Mouse (Mus musculus): Measurements from ENCODE around the gene Opcml. TPM values are rescaled to one million over a fixed set of nuclear protein-coding genes. Genes with fewer than 3 reads are reported as not detected.

Gene Opcml
- polyA plus RNA-seq, 1 experiment, result 43.6 TPM

GRCm38 (mm10) chr9:28432159-28432558 lies 641.6 kb downstream of the Opcml start:
- Histone ChIP-seq H3K27me3 (ENCODE audit: control insufficient read depth, insufficient read depth, low read length) (no peaks in the 10 kb centered on the region), H3K4me3 (replicated peaks; ENCODE audit: insufficient read depth, low read depth, low read length) (no peak overlapping the region), H3K27ac (ENCODE audit: insufficient read depth, low read length) (no peak overlapping the region), H3K4me1 (ENCODE audit: control insufficient read depth, insufficient read depth, low read length) (no peaks in the 10 kb centered on the region; the same call in 1 of the 2 replicates)
- no peak for DNase-seq
- 64% methylated on average over 8 of the region's 8 CpGs for WGBS
- no peak for TF ChIP-seq CTCF (IDR thresholded peaks at IDR 0.05; ENCODE audit: borderline replicate concordance, insufficient read depth, low read depth, low read length)
- TF ChIP-seq POLR2A (IDR thresholded peaks at IDR 0.05; ENCODE audit: borderline replicate concordance, insufficient read depth, low read length), result no peak

- Histone ChIP-seq H3K27me3 (ENCODE audit: control insufficient read depth, insufficient read depth, low read length) (no peaks in the 10 kb centered on the region), H3K4me1 (ENCODE audit: control insufficient read depth, insufficient read depth, low read length) (peaks cover 18% of the 10 kb centered on the region), H3K4me3 (replicated peaks; ENCODE audit: insufficient read depth, low read depth, low read length) (no peak overlapping the region), H3K27ac (ENCODE audit: insufficient read depth, low read length) (peak overlapping the region; percentile 65; the same call in 1 of the 2 replicates)
- DNase-seq, result peak in 1 of 2 experiments; percentile 40
- TF ChIP-seq CTCF (IDR thresholded peaks at IDR 0.05; ENCODE audit: borderline replicate concordance, insufficient read depth, low read depth, low read length), result no peak
- TF ChIP-seq POLR2A (IDR thresholded peaks at IDR 0.05; ENCODE audit: borderline replicate concordance, insufficient read depth, low read length), result no peak
- WGBS, result 59% methylated on average over 4 of the region's 4 CpGs
Measured at GRCm38 (mm10) chr9:28438752-28439151, 648.2 kb downstream of the Opcml start.

GRCm38 (mm10) chr9:28439433-28440191 lies 649.0 kb downstream of the Opcml start:
- H3K27ac ChIP-seq (ENCODE audit: insufficient read depth, low read length), result peak overlapping the region; percentile 65
- no peaks in the 10 kb centered on the region for H3K27me3 ChIP-seq (ENCODE audit: control insufficient read depth, insufficient read depth, low read length)
- TF ChIP-seq CTCF (IDR thresholded peaks at IDR 0.05; ENCODE audit: borderline replicate concordance, insufficient read depth, low read depth, low read length) (no peak), POLR2A (IDR thresholded peaks at IDR 0.05; ENCODE audit: borderline replicate concordance, insufficient read depth, low read length) (no peak)
- H3K4me3 ChIP-seq (replicated peaks; ENCODE audit: insufficient read depth, low read depth, low read length), result no peak overlapping the region
- 9% methylated on average over 5 of the region's 5 CpGs for WGBS
- peak; percentile 64 to 87 for DNase-seq
- peaks cover 18% of the 10 kb centered on the region for H3K4me1 ChIP-seq (ENCODE audit: control insufficient read depth, insufficient read depth, low read length)

GRCm38 (mm10) chr9:28440192-28440795 lies 649.7 kb downstream of the Opcml start:
- H3K4me1 ChIP-seq (ENCODE audit: control insufficient read depth, insufficient read depth, low read length), result peaks cover 22% of the 10 kb centered on the region
- 29% methylated on average over 3 of the region's 3 CpGs for WGBS
- TF ChIP-seq POLR2A (IDR thresholded peaks at IDR 0.05; ENCODE audit: borderline replicate concordance, insufficient read depth, low read length), result no peak
- TF ChIP-seq CTCF (IDR thresholded peaks at IDR 0.05; ENCODE audit: borderline replicate concordance, insufficient read depth, low read depth, low read length), result no peak
- peak overlapping the region; percentile 71 for H3K27ac ChIP-seq (ENCODE audit: insufficient read depth, low read length)
- no peak overlapping the region for H3K4me3 ChIP-seq (replicated peaks; ENCODE audit: insufficient read depth, low read depth, low read length)
- H3K27me3 ChIP-seq (ENCODE audit: control insufficient read depth, insufficient read depth, low read length), result no peaks in the 10 kb centered on the region
- DNase-seq, result peak; percentile 58 to 64

GRCm38 (mm10) chr9:28444485-28444884 lies 653.9 kb downstream of the Opcml start:
- no peaks in the 10 kb centered on the region for H3K27me3 ChIP-seq (ENCODE audit: control insufficient read depth, insufficient read depth, low read length)
- WGBS, result 7% methylated on average over 3 of the region's 3 CpGs
- H3K27ac ChIP-seq (ENCODE audit: insufficient read depth, low read length), result peak overlapping the region; percentile 75
- no peak overlapping the region for H3K4me3 ChIP-seq (replicated peaks; ENCODE audit: insufficient read depth, low read depth, low read length)
- peaks cover 32% of the 10 kb centered on the region for H3K4me1 ChIP-seq (ENCODE audit: control insufficient read depth, insufficient read depth, low read length)
- TF ChIP-seq POLR2A (IDR thresholded peaks at IDR 0.05; ENCODE audit: borderline replicate concordance, insufficient read depth, low read length) (no peak), CTCF (IDR thresholded peaks at IDR 0.05; ENCODE audit: borderline replicate concordance, insufficient read depth, low read depth, low read length) (no peak)
- DNase-seq, result peak; percentile 88 to 95

GRCm38 (mm10) chr9:28444972-28445371 lies 654.4 kb downstream of the Opcml start:
- WGBS, result 28% methylated on average over 8 of the region's 8 CpGs
- H3K27ac ChIP-seq (ENCODE audit: insufficient read depth, low read length), result peak overlapping the region; percentile 95

GRCm38 (mm10) chr9:28445863-28446262 lies 655.3 kb downstream of the Opcml start:
- Histone ChIP-seq H3K4me1 (ENCODE audit: control insufficient read depth, insufficient read depth, low read length) (peaks cover 21% of the 10 kb centered on the region), H3K27me3 (ENCODE audit: control insufficient read depth, insufficient read depth, low read length) (no peaks in the 10 kb centered on the region), H3K27ac (ENCODE audit: insufficient read depth, low read length) (no peak overlapping the region), H3K4me3 (replicated peaks; ENCODE audit: insufficient read depth, low read depth, low read length) (no peak overlapping the region)
- DNase-seq, result peak in 1 of 2 experiments; percentile 25
- 36% methylated on average over 1 of the region's 1 CpGs for WGBS
- TF ChIP-seq CTCF (IDR thresholded peaks at IDR 0.05; ENCODE audit: borderline replicate concordance, insufficient read depth, low read depth, low read length), result no peak
- no peak for TF ChIP-seq POLR2A (IDR thresholded peaks at IDR 0.05; ENCODE audit: borderline replicate concordance, insufficient read depth, low read length)

More at GRCm38 (mm10) chr9:28444972-28445371, 654.4 kb downstream of the Opcml start:
- H3K4me1 ChIP-seq (ENCODE audit: control insufficient read depth, insufficient read depth, low read length), result peaks cover 28% of the 10 kb centered on the region
- DNase-seq, result no peak
- H3K4me3 ChIP-seq (replicated peaks; ENCODE audit: insufficient read depth, low read depth, low read length), result no peak overlapping the region
- no peak for TF ChIP-seq CTCF (IDR thresholded peaks at IDR 0.05; ENCODE audit: borderline replicate concordance, insufficient read depth, low read depth, low read length)
- TF ChIP-seq POLR2A (IDR thresholded peaks at IDR 0.05; ENCODE audit: borderline replicate concordance, insufficient read depth, low read length), result no peak
- no peaks in the 10 kb centered on the region for H3K27me3 ChIP-seq (ENCODE audit: control insufficient read depth, insufficient read depth, low read length)

Measured in cerebellum, adult 2 months (tissue).